Mouse (Mus musculus): ENCODE results near the gene Camkk1. TPM values are rescaled to one million over a fixed set of nuclear protein-coding genes. Genes with fewer than 3 reads are reported as not detected.
A peak's percentile ranks its signal among the peaks of the same experiment; 100 is the strongest.

Gene Camkk1
- total RNA-seq, 2 experiments from 2014 or later = 173 to 177 TPM

GRCm38 (mm10) chr11:73044789-73045188 lies 26.0 kb downstream of the Camkk1 start:
- Histone ChIP-seq H3K27ac (no peak overlapping the region), H3K4me3 (no peak overlapping the region)
- DNase-seq (ENCODE audit: low spot score in 2 of 2) = no peak
- peak; percentile 36 for TF ChIP-seq CTCF (conservative IDR thresholded peaks at IDR 0.05)

- TF ChIP-seq CTCF (conservative IDR thresholded peaks at IDR 0.05) = peak; percentile 77
- peak; percentile 96 to 97 for DNase-seq (ENCODE audit: low spot score in 2 of 2)
- H3K4me3 ChIP-seq = peak within 1 kb of the TSS; percentile 74
- H3K27ac ChIP-seq = peak within 1 kb of the TSS; percentile 97
Measured at GRCm38 (mm10) chr11:73047542-73047996, 28.8 kb downstream of the Camkk1 start, which contains the start of gene Ncbp3. Ncbp3 (plus strand) TSS chr11:73047783.

DNA sequence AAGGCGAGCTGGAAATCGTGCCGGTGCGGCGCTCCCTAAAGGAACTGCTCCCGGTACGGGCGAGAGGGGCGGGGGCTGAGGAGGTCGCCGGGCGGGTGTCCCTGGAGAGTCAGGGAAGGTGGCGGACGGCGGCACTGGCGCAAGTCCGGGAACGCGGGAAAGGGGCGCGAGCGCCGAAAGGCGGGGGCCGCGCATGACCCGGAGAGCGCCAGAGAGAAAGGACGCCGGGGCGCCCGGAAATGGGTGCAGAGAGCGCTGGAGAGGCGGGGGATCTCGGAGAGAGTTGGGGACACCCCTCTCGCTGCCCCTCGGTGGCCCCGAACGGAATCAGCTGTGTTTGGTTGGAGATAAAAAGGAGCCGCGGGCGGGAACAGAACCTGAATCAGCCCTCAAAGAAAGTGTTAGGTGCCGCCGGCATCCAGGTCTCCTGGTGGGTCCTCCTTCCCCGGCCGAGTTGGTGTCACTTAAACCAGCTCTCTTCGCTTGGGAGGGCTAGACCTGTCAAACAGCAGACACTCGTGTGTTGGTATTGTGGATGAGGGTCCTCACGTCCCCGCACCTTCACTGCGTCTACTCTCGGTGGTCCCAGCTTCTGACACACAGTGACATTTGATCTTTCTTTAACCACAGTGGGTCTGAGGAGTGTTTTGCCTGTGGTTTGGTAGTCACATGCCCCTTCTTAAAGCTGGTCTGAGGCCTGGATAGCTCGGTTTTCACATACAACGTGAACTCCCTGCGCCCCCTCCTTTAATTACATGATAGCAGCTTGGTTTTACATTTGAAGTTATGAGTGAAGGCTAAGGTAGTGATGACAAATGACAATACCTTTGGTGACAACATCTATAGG lies 29.4 kb downstream of the Camkk1 start:
- peak in 1 of 2 experiments; percentile 39 for DNase-seq (ENCODE audit: low spot score in 2 of 2)
- Histone ChIP-seq H3K27ac (peak overlapping the region; percentile 97), H3K4me3 (peak overlapping the region; percentile 74)
- no peak for TF ChIP-seq CTCF (conservative IDR thresholded peaks at IDR 0.05)

GRCm38 (mm10) chr11:73049335-73049734 lies 30.5 kb downstream of the Camkk1 start:
- peak overlapping the region; percentile 6; the same call in 1 of the 2 replicates for H3K27ac ChIP-seq
- TF ChIP-seq CTCF (conservative IDR thresholded peaks at IDR 0.05) = peak; percentile 97

GRCm38 (mm10) chr11:73052795-73053194 lies 34.0 kb downstream of the Camkk1 start:
- no peak for TF ChIP-seq CTCF (conservative IDR thresholded peaks at IDR 0.05)
- H3K27ac ChIP-seq = no peak overlapping the region
- DNase-seq (ENCODE audit: low spot score in 2 of 2) = no peak
- no peak overlapping the region for H3K4me3 ChIP-seq

More at GRCm38 (mm10) chr11:73049335-73049734, 30.5 kb downstream of the Camkk1 start:
- peak overlapping the region; percentile 32; the same call in 1 of the 2 replicates for H3K4me3 ChIP-seq
- peak; percentile 71 to 83 for DNase-seq (ENCODE audit: low spot score in 2 of 2)

GRCm38 (mm10) chr11:73057701-73058100 lies 38.9 kb downstream of the Camkk1 start:
- TF ChIP-seq CTCF (conservative IDR thresholded peaks at IDR 0.05) = no peak
- no peak overlapping the region for H3K27ac ChIP-seq
- no peak overlapping the region for H3K4me3 ChIP-seq
- no peak for DNase-seq (ENCODE audit: low spot score in 2 of 2)

GRCm38 (mm10) chr11:73059630-73060029 lies 40.8 kb downstream of the Camkk1 start:
- Histone ChIP-seq H3K4me3 (no peak overlapping the region), H3K27ac (no peak overlapping the region)
- DNase-seq (ENCODE audit: low spot score in 2 of 2) = no peak
- TF ChIP-seq CTCF (conservative IDR thresholded peaks at IDR 0.05) = no peak

GRCm38 (mm10) chr11:73061413-73061812 lies 42.6 kb downstream of the Camkk1 start:
- Histone ChIP-seq H3K27ac (no peak overlapping the region), H3K4me3 (no peak overlapping the region)
- DNase-seq (ENCODE audit: low spot score in 2 of 2) = no peak
- TF ChIP-seq CTCF (conservative IDR thresholded peaks at IDR 0.05) = no peak

DNA sequence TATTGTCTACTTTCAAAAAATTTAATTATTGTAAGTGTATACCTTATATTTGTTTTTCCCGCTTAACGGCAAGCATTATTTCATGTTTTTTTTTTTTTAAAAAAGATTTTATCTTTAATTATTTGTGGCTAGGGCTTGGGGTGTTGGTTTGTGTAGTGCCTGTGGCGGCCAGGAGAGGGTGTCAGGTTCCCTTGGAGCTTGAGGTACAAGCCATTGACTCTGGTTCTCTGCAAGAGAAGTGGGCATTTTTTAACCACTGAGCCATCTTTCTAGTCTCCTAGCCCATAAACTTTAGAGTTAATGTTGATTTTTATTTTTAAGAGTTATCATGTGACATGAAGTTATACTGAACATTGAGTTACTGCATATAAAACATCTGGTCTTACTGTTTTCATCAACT lies 53.0 kb downstream of the Camkk1 start:
- peak in 1 of 2 experiments; percentile 36 for DNase-seq (ENCODE audit: low spot score in 2 of 2)
- peak; percentile 90 for TF ChIP-seq CTCF (conservative IDR thresholded peaks at IDR 0.05)
- H3K27ac ChIP-seq = no peak overlapping the region
- no peak overlapping the region for H3K4me3 ChIP-seq

- Histone ChIP-seq H3K4me3 (no peak overlapping the region), H3K27ac (peak overlapping the region; percentile 24; the same call in 1 of the 2 replicates)
- no peak for TF ChIP-seq CTCF (conservative IDR thresholded peaks at IDR 0.05)
- DNase-seq (ENCODE audit: low spot score in 2 of 2) = no peak
Measured at GRCm38 (mm10) chr11:73076295-73076694, 57.5 kb downstream of the Camkk1 start.

DNA sequence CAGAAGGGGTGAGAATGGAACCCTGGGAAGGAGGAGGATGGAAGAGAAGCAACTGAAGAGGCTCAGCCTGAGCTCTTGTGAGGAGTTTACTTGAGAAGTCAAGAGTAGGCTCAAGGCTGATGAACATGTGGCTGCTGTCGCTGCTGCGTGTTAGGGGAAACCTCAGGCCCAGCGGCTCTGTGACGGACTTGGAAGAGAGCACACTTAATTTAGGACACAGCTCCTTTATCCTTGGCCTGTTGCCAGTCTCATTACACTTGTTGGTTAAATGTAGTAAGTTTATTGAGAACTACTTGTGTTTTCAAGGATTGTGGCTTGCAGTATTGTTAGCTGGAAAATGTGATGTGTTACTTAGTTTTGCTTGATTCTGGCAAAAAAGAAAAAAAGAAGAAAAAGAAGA lies 57.9 kb downstream of the Camkk1 start:
- no peak for TF ChIP-seq CTCF (conservative IDR thresholded peaks at IDR 0.05)
- no peak overlapping the region for H3K4me3 ChIP-seq
- no peak for DNase-seq (ENCODE audit: low spot score in 2 of 2)
- H3K27ac ChIP-seq = peak overlapping the region; percentile 40; the same call in 1 of the 2 replicates

DNA sequence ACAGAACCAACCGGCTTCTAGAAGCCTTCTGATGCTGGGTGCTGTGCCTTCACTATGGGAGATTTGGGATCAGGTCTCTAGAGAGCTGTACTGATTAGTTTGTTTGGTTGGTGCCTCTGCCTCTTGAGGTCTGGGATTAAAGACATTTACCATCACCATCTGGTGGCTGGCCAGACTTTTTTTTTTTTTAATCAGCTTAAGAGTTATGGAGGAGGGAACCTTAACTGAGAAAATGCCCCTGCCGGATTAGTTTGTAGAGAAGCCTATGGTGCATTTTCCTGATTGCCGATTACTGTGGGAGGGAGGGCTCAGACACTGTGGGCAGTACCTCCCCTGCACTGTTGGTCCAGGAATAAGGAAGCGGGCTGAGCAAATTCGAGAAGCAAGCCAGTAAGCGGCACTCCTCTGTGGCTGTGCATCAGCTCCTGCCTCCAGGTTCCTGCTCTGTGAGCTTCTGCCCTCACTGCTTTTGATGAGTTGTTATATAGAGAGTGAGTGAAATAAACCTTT lies 58.5 kb downstream of the Camkk1 start:
- no peak for TF ChIP-seq CTCF (conservative IDR thresholded peaks at IDR 0.05)
- Histone ChIP-seq H3K4me3 (no peak overlapping the region), H3K27ac (peak overlapping the region; percentile 40; the same call in 1 of the 2 replicates)
- DNase-seq (ENCODE audit: low spot score in 2 of 2) = no peak

- H3K4me3 ChIP-seq = no peak overlapping the region
- TF ChIP-seq CTCF (conservative IDR thresholded peaks at IDR 0.05) = no peak
- no peak for DNase-seq (ENCODE audit: low spot score in 2 of 2)
- no peak overlapping the region for H3K27ac ChIP-seq
Measured at GRCm38 (mm10) chr11:73078615-73079014, 59.8 kb downstream of the Camkk1 start.

Data from layer of hippocampus, adult 2 months (tissue).